Mouse (Mus musculus): Measurements from ENCODE around the gene Btnl10. TPM values are rescaled to one million over a fixed set of nuclear protein-coding genes. Genes with fewer than 3 reads are reported as not detected.

Gene Btnl10
- polyA plus RNA-seq, 1 experiment, result 0.11 TPM

DNA sequence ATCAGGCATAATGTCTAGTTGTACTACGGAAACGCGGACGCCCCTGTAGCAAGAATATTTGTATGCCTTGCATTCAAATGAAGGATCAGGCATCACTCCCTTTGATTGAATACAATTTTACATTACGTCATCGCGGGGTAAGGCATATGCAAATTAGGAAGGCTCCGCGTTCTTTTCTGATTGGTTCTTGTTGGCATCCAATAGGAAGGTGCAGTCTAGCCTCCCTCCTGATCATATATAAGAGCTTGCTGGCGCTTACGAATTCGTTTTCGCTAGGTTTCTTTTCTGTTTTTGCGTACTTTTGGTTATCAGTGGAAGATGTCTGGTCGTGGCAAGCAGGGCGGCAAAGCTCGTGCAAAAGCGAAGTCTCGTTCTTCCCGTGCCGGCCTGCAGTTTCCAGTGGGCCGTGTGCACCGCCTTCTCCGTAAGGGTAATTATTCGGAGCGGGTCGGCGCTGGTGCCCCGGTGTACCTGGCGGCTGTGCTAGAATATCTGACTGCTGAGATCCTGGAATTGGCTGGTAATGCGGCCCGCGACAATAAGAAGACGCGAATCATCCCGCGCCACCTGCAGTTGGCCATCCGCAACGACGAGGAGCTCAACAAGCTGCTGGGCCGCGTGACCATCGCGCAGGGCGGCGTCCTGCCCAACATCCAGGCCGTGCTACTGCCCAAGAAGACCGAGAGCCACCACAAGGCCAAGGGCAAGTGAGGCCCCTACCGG lies 36.9 kb downstream of the Btnl10 start, which contains the start of the genes Hist3h2a and Trim17:
Hist3h2a (plus strand) TSS at position 266 of the 723 bp plus-strand sequence.
Trim17 (plus strand) TSS at position 266 of the 723 bp plus-strand sequence.
- TF ChIP-seq CTCF (IDR thresholded peaks at IDR 0.05; ENCODE audit: borderline replicate concordance, control insufficient read depth, extremely low read depth, insufficient read depth, low read length, poor library complexity) (peak; percentile 73; the same call in 1 of the 2 replicates), POLR2A (IDR thresholded peaks at IDR 0.05; ENCODE audit: control insufficient read depth, extremely low read depth, insufficient read depth, low read length, poor library complexity) (peak; percentile 82; the same call in 1 of the 2 replicates)

DNA sequence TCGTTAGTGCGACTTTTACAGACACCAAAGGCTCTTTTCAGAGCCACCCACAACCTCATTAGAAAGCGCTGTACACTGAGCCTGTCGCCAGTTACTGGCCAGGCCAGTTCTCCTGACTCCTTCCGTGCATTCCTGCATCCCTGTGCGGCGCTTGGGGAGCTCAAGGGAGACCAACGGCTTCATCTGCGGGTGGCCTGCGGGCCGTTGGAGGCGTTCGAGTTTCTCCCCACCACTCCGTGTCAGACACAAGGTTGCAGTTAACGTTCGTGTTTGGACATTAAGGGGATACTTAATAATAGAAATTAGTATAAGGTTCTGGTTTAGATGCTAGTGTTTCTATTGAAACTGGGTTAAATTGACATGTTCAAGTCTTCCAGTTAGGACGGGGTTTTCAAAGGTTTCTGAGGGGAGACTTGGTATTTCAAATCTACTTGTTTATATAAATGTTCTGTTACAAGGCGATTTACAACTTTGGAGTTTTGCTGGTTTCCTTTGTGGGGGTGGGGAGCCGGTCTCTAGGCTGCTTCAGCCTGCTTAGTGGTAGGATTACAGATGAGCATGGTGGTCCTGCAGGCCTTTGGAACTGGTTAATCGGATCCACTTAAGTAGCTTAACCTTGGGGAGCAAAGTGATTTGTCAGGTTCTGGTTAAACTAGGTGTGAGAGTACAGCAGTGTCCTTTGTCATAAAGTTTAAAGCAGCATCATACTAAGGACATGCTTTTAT lies 37.6 kb downstream of the Btnl10 start:
- peak; percentile 45 for DNase-seq
- H3K4me1 ChIP-seq (replicated peaks; ENCODE audit: control insufficient read depth, insufficient read depth, low read length), result peaks cover 22% of the 10 kb centered on the region
- TF ChIP-seq POLR2A (IDR thresholded peaks at IDR 0.05; ENCODE audit: control insufficient read depth, extremely low read depth, insufficient read depth, low read length, poor library complexity) (no peak; the same call in 1 of the 2 replicates), CTCF (IDR thresholded peaks at IDR 0.05; ENCODE audit: borderline replicate concordance, control insufficient read depth, extremely low read depth, insufficient read depth, low read length, poor library complexity) (no peak)

More for the DNA sequence above, 36.9 kb downstream of the Btnl10 start, which contains the start of the genes Hist3h2a and Trim17:
- Histone ChIP-seq H3K4me3 (ENCODE audit: control insufficient read depth, insufficient read depth, low read length) (peak within 1 kb of the TSS; percentile 61), H3K27me3 (ENCODE audit: control insufficient read depth, insufficient read depth, low read length) (no peaks in the 10 kb centered on the region), H3K36me3 (ENCODE audit: control insufficient read depth, insufficient read depth, low read length) (no peaks in the 10 kb centered on the region; the same call in 1 of the 2 replicates), H3K27ac (ENCODE audit: control insufficient read depth, insufficient read depth, low read length) (peak within 1 kb of the TSS; percentile 95), H3K4me1 (replicated peaks; ENCODE audit: control insufficient read depth, insufficient read depth, low read length) (peaks cover 20% of the 10 kb centered on the region)
- peak; percentile 86 for DNase-seq
- under 1% methylated on average over 49 of the region's 49 CpGs for WGBS

DNA sequence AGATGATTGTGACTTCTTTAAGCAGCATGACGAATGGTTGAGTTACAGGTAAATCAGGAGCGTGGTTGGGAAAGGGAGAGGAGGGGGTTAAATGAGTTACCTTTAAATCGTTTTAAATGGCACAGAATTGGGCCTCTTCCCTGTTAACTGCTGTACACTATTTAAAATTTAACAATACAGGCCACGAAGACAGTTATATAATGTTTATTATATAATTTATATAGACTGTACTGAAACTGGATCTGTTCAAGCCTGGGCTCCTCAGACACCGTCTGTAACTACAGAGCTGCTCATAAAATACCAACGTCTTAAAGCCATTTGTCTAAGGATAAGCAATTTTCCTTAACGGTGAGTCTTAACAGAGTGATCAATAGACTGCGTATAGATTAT lies 38.2 kb downstream of the Btnl10 start:
- no peaks in the 10 kb centered on the region for H3K27me3 ChIP-seq (ENCODE audit: control insufficient read depth, insufficient read depth, low read length)
- no peak for DNase-seq
- no peak overlapping the region for H3K27ac ChIP-seq (ENCODE audit: control insufficient read depth, insufficient read depth, low read length)
- TF ChIP-seq POLR2A (IDR thresholded peaks at IDR 0.05; ENCODE audit: control insufficient read depth, extremely low read depth, insufficient read depth, low read length, poor library complexity), result no peak
- no peak for TF ChIP-seq CTCF (IDR thresholded peaks at IDR 0.05; ENCODE audit: borderline replicate concordance, control insufficient read depth, extremely low read depth, insufficient read depth, low read length, poor library complexity)
- H3K4me3 ChIP-seq (ENCODE audit: control insufficient read depth, insufficient read depth, low read length), result no peak overlapping the region
- 32% methylated on average over 8 of the region's 8 CpGs for WGBS
- peaks cover 22% of the 10 kb centered on the region for H3K4me1 ChIP-seq (replicated peaks; ENCODE audit: control insufficient read depth, insufficient read depth, low read length)
- H3K36me3 ChIP-seq (ENCODE audit: control insufficient read depth, insufficient read depth, low read length), result no peaks in the 10 kb centered on the region; the same call in 1 of the 2 replicates

More for the DNA sequence above, 37.6 kb downstream of the Btnl10 start:
- under 1% methylated on average over 20 of the region's 20 CpGs for WGBS
- H3K36me3 ChIP-seq (ENCODE audit: control insufficient read depth, insufficient read depth, low read length), result no peaks in the 10 kb centered on the region; the same call in 1 of the 2 replicates
- no peaks in the 10 kb centered on the region for H3K27me3 ChIP-seq (ENCODE audit: control insufficient read depth, insufficient read depth, low read length)
- H3K4me3 ChIP-seq (ENCODE audit: control insufficient read depth, insufficient read depth, low read length), result peak overlapping the region; percentile 61
- peak overlapping the region; percentile 95 for H3K27ac ChIP-seq (ENCODE audit: control insufficient read depth, insufficient read depth, low read length)

DNA sequence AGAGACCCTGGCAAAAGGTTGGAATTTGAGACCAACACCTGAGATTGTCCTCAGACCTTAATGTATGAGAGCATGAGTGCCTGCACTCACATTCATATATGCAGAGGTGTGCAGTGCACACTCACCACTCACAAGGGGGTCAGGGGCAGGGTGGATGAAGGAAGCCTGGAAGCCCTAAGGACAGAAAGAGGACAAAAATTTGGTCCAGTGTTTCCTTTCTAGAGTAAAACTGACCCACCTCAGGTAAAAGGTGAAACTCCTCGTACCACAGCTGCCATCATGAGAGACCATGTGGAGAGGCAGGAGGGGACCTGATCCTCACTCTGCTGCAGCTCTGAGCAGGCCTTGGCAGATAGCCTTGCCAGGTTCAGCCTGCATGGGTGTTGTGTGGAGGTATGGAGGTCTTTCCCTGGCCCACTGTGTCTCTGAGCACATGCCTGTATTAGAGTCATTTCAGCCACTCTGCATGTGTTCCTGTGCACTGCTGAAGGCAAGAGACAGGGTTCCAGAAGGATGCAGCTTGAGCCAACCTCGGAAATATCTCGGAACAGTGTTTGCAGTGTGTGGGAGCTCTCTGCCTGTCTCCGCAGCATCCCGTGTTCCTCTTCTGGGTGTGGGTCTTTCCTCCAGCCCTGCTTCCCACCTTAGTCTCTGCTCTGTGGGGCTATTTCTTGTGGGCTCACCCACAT lies 39.7 kb downstream of the Btnl10 start:
- no peak for DNase-seq
- no peak overlapping the region for H3K27ac ChIP-seq (ENCODE audit: control insufficient read depth, insufficient read depth, low read length)
- TF ChIP-seq CTCF (IDR thresholded peaks at IDR 0.05; ENCODE audit: borderline replicate concordance, control insufficient read depth, extremely low read depth, insufficient read depth, low read length, poor library complexity), result no peak
- no peak for TF ChIP-seq POLR2A (IDR thresholded peaks at IDR 0.05; ENCODE audit: control insufficient read depth, extremely low read depth, insufficient read depth, low read length, poor library complexity)
- peaks cover 22% of the 10 kb centered on the region for H3K4me1 ChIP-seq (replicated peaks; ENCODE audit: control insufficient read depth, insufficient read depth, low read length)
- WGBS, result 95% methylated on average over 5 of the region's 5 CpGs
- H3K36me3 ChIP-seq (ENCODE audit: control insufficient read depth, insufficient read depth, low read length), result no peaks in the 10 kb centered on the region; the same call in 1 of the 2 replicates
- no peaks in the 10 kb centered on the region; the same call in 1 of the 2 replicates for H3K27me3 ChIP-seq (ENCODE audit: control insufficient read depth, insufficient read depth, low read length)
- no peak overlapping the region for H3K4me3 ChIP-seq (ENCODE audit: control insufficient read depth, insufficient read depth, low read length)

DNA sequence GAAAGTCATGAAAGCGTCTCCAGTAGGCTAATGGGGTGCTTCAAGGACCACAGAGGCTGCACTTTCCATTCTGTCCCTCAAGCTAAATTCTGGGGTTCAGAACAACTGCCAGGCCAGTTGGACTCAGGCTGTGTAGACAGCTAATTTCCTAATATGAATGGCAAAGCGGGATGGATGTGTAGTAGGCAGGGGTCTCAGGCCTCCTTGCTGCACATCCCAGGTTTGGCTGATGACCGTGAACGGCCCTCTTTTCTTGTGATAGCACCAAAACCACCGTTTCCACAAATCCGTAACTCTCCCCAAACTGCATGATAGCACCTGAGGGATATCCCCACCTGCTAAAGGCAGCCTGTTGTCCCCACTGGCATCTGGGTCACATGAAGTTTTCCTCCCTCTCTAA lies 40.8 kb downstream of the Btnl10 start:
- WGBS, result 92% methylated on average over 6 of the region's 6 CpGs
- DNase-seq, result no peak
- Histone ChIP-seq H3K36me3 (ENCODE audit: control insufficient read depth, insufficient read depth, low read length) (no peaks in the 10 kb centered on the region; the same call in 1 of the 2 replicates), H3K27me3 (ENCODE audit: control insufficient read depth, insufficient read depth, low read length) (no peaks in the 10 kb centered on the region; the same call in 1 of the 2 replicates), H3K4me3 (ENCODE audit: control insufficient read depth, insufficient read depth, low read length) (no peak overlapping the region), H3K4me1 (replicated peaks; ENCODE audit: control insufficient read depth, insufficient read depth, low read length) (peaks cover 19% of the 10 kb centered on the region), H3K27ac (ENCODE audit: control insufficient read depth, insufficient read depth, low read length) (no peak overlapping the region)
- TF ChIP-seq CTCF (IDR thresholded peaks at IDR 0.05; ENCODE audit: borderline replicate concordance, control insufficient read depth, extremely low read depth, insufficient read depth, low read length, poor library complexity), result no peak
- no peak for TF ChIP-seq POLR2A (IDR thresholded peaks at IDR 0.05; ENCODE audit: control insufficient read depth, extremely low read depth, insufficient read depth, low read length, poor library complexity)
